Mouse (Mus musculus) E14TG2a.4 (cell line): ENCODE measurements around the gene Klrg2.

Experiments used
- CTCF ChIP-seq: conservative IDR thresholded peaks from 2 replicates; pipeline ENCODE4 v1.5.1; 2014; ENCODE audit warnings: low read length
- NANOG ChIP-seq: IDR thresholded peaks from 2 replicates; pipeline ENCODE4 v1.6.1; 2014; ENCODE audit warnings: borderline replicate concordance, low read length, mixed read lengths

DNA sequence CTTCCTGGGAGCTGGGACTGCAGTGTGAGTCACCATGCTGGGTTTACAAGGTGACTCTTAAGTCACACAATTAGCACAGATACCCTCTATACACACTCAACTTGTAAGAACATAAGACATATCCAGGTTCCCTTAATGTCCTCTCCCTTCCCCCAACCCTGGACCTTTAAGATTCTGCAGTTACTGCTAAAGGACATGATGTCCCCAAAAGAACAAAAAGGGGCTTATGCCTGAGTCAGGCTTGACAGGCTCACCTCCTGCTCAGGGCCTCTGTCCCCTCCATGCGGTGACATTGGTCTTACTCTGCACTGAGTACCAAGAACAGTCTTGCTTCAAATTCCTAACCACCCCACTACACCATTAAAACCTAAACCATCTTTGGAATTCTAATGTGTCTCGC, 4.2 kb downstream of the Klrg2 start:
- TF ChIP-seq CTCF (no peak), NANOG (no peak)
